Mouse (Mus musculus) kidney, adult 2 months (tissue): Measurements from ENCODE around the gene Ccdc33.

Source experiments
- CTCF ChIP-seq: fragments of 200-500 bp; conservative IDR thresholded peaks from 2 replicates; pipeline ENCODE4 v1.5.1; 2011; ENCODE audit warnings: low read depth, mild to moderate bottlenecking, control low read depth, low read length, moderate library complexity, mixed read lengths; ENCODE audit not compliant: insufficient read depth, insufficient read length
- POLR2A ChIP-seq: fragments of 200-500 bp; IDR thresholded peaks from one replicate; pipeline ENCODE4 v1.6.1; 2011; ENCODE audit warnings: low read depth, low read length, control low read depth

DNA sequence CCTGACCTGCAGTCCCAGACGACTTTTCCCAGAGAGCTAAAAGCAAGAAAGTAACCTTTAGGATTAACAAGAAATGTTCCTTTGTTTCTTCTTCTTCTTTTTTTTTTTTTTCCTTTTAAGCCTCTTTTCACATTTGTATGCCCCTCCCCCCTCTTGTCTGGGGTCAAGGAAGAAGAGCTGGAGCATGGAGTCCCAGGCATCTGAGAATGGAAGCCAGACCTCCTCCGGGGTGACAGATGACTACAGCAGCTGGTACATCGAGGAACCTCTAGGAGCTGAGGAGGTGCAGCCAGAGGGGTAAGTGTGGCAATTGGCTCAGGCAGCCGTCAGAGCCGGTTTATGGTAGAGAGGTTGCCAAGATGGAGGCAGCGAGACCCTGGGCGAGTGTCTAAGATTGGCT is 16.3 kb upstream of the Ccdc33 start:
- TF ChIP-seq CTCF = no peak
- no peak for TF ChIP-seq POLR2A
